8 mouse cellular contexts compared by ENCODE assay signal in genomic region chr14:18238131-18238749, GRCm38 (mm10). TPM values are rescaled to one million over a fixed set of nuclear protein-coding genes. Genes with fewer than 3 reads are reported as not detected.
A peak's percentile ranks its signal among the peaks of the same experiment; 100 is the strongest.
DNase-seq lines count a peak whose midpoint lies in the region; ATAC-seq lines count a peak whose summit lies in the region.

No protein-coding gene starts in this region.

- under 1% methylated on average over 70 of the region's 71 CpGs for WGBS in hindbrain, embryonic 13.5 days

- peak overlapping the region; percentile 85 for H3K27ac ChIP-seq in hindbrain, embryonic 13.5 days

- peak overlapping the region; percentile 73 for H3K4me2 ChIP-seq in hindbrain, embryonic 13.5 days

- peak; percentile 96 for ATAC-seq in hindbrain, embryonic 13.5 days (ENCODE audit: low FRiP score)

- H3K36me3 ChIP-seq in hindbrain, embryonic 13.5 days, result no peaks in the 10 kb centered on the region

- H3K9ac ChIP-seq in hindbrain, embryonic 13.5 days, result peak overlapping the region; percentile 75

- H3K9me3 ChIP-seq in hindbrain, embryonic 13.5 days, result no peaks in the 10 kb centered on the region

- no peaks in the 10 kb centered on the region for H3K4me1 ChIP-seq in hindbrain, embryonic 13.5 days (replicated peaks)

- H3K27me3 ChIP-seq in hindbrain, embryonic 13.5 days, result no peaks in the 10 kb centered on the region

- DNase-seq in Muller cell, postnatal 12 days (ENCODE audit: inconsistent ontology term), result peak; percentile 99
- peak; percentile 99 for DNase-seq in cerebellum, adult 9-11 months
- peak; percentile 97 to 98 for DNase-seq in frontal cortex, postnatal 10 days (ENCODE audit: low spot score in 2 of 2)
- DNase-seq in layer of hippocampus, postnatal 25 days (ENCODE audit: extremely low spot score in 1 of 2, low spot score in 1 of 2), result peak; percentile 95 to 98
- DNase-seq in lung, postnatal 25 days (ENCODE audit: low spot score), result peak; percentile 97
- peak; percentile 96 for DNase-seq in retina, embryonic 14.5 days (ENCODE audit: low spot score)
- DNase-seq in thymus, postnatal 4 days, result peak; percentile 96

- peak overlapping the region; percentile 80 for H3K4me3 ChIP-seq in hindbrain, embryonic 13.5 days

RNA-seq across cellular contexts. Expression of gene Nr1d2, which starts 0.7 kb away (rescaled TPM):
- 3.7 and 4.1 TPM in 2 replicates for polyA plus RNA-seq in hindbrain, embryonic 13.5 days (2015; fragmentation: Nextera tagmentation; extraction: Ambion mirVana)
- 10 to 100 TPM; 57.9 TPM for total RNA-seq in layer of hippocampus, postnatal 25 days (2021)

RNA-seq across cellular contexts. Expression of gene Nkiras1, which starts 32.7 kb away (rescaled TPM):
- polyA plus RNA-seq in hindbrain, embryonic 13.5 days (2015; fragmentation: Nextera tagmentation; extraction: Ambion mirVana), result 40.1 and 43.1 TPM in 2 replicates
- total RNA-seq in layer of hippocampus, postnatal 25 days (2021), result 10 to 100 TPM; 84.0 to 84.1 TPM

RNA-seq across cellular contexts. Expression of gene Rpl15, which starts 33.0 kb away (rescaled TPM):
- 296 and 314 TPM in 2 replicates for polyA plus RNA-seq in hindbrain, embryonic 13.5 days (2015; fragmentation: Nextera tagmentation; extraction: Ambion mirVana)
- 100 to 1,000 TPM; 408 to 422 TPM for total RNA-seq in layer of hippocampus, postnatal 25 days (2021)

Comparison
In these comparisons a context has a peak if more than half of its experiments do, and no peak if none do; other contexts are left out.
1. Peak in every context shown above with its lines: DNase-seq, ATAC-seq, H3K4me3 ChIP-seq and H3K27ac ChIP-seq.